Mouse (Mus musculus) gastrocnemius, postnatal 36 days (tissue): ENCODE results near the gene Glyctk. TPM values are rescaled to one million over a fixed set of nuclear protein-coding genes. Genes with fewer than 3 reads are reported as not detected.
"Not testable (repeated sequence)": the region's sequence is repeated elsewhere in the genome, so short reads cannot be mapped to it uniquely, and the experiment has no call there.

Source experiments
- DNase-seq, 2 experiments: peaks; one replicate each; pipeline ENCODE4 v3.0.0; 2022
- intact Hi-C: fragments of 180-260 bp; cut with DNase I; formaldehyde crosslinking; loops from one replicate; pipeline ENCODE4 v1.15.1; 2025
- total RNA-seq, 2 experiments: library from RNA; stranded (reverse); gene quantifications; 2 replicates each; pipeline ENCODE4 v1.2.3; 2021

The Glyctk gene
- total RNA-seq, 2 experiments from 2014 or later, result 0.76 to 1.2 TPM

GRCm38 (mm10) chr9:106179454-106179853 is 21.5 kb upstream of the Glyctk start:
- DNase-seq, result no peak
- intact Hi-C loops, result loop anchor here (10.0 kb wide), 1 partner anchor 255 kb away; the partner anchor contains the start of gene Acy1

GRCm38 (mm10) chr9:106177799-106178198 is 19.9 kb upstream of the Glyctk start:
- intact Hi-C loops, result loop anchor here (10.0 kb wide), 1 partner anchor 257 kb away; the partner anchor contains the start of gene Acy1

GRCm38 (mm10) chr9:106176769-106177168 is 18.8 kb upstream of the Glyctk start:
- intact Hi-C loops, result loop anchor here (10.0 kb wide), 1 partner anchor 258 kb away; the partner anchor contains the start of gene Acy1
- no peak for DNase-seq

More at GRCm38 (mm10) chr9:106177799-106178198, 19.9 kb upstream of the Glyctk start:
- no peak for DNase-seq

GRCm38 (mm10) chr9:106175552-106176200 is 17.7 kb upstream of the Glyctk start:
- intact Hi-C loops, result loop anchor here (10.0 kb wide), 1 partner anchor 259 kb away; the partner anchor contains the start of gene Acy1
- no peak for DNase-seq

GRCm38 (mm10) chr9:106173363-106173762 is 15.4 kb upstream of the Glyctk start:
- intact Hi-C loops, result loop anchor here (5.0 to 10.0 kb wide), 2 partner anchors 34 to 261 kb away; partner anchors contain the start of gene Acy1

GRCm38 (mm10) chr9:106172527-106172926 is 14.6 kb upstream of the Glyctk start:
- intact Hi-C loops, result loop anchor here (5.0 to 10.0 kb wide), 2 partner anchors 35 to 262 kb away; partner anchors contain the start of gene Acy1
- no peak for DNase-seq

More at GRCm38 (mm10) chr9:106173363-106173762, 15.4 kb upstream of the Glyctk start:
- DNase-seq, result no peak

- intact Hi-C loops, result loop anchor here (5.0 to 10.0 kb wide), 2 partner anchors 36 to 263 kb away; partner anchors contain the start of gene Acy1
- peak; percentile 66 to 67 for DNase-seq
These were observed 13.6 kb upstream of the Glyctk start for GRCm38 (mm10) chr9:106171346-106172158.

GRCm38 (mm10) chr9:106170556-106171345 is 12.8 kb upstream of the Glyctk start, which contains the start of gene Wdr82:
Wdr82 (plus strand) TSS chr9:106170928.
- peak; percentile 86 for DNase-seq
- intact Hi-C loops, result loop anchor here (5.0 to 10.0 kb wide), 2 partner anchors 37 to 264 kb away; partner anchors contain the start of gene Acy1

- intact Hi-C loops, result loop anchor here (5.0 to 10.0 kb wide), 2 partner anchors 37 to 265 kb away; partner anchors contain the start of gene Acy1
- no peak for DNase-seq
These were observed 12.0 kb upstream of the Glyctk start for GRCm38 (mm10) chr9:106169917-106170316.

GRCm38 (mm10) chr9:106169006-106169405 is 11.1 kb upstream of the Glyctk start:
- DNase-seq, intact Hi-C loops: not testable (repeated sequence)

- intact Hi-C loops, result no loop called here
These were observed 9.8 kb upstream of the Glyctk start for GRCm38 (mm10) chr9:106167703-106168102.

GRCm38 (mm10) chr9:106167241-106167640 is 9.3 kb upstream of the Glyctk start:
- DNase-seq, result no peak
- intact Hi-C loops, result no loop called here

More at GRCm38 (mm10) chr9:106167703-106168102, 9.8 kb upstream of the Glyctk start:
- DNase-seq, result no peak

- intact Hi-C loops, result no loop called here
- no peak for DNase-seq
These were observed 8.8 kb upstream of the Glyctk start for GRCm38 (mm10) chr9:106166709-106167108.

- intact Hi-C loops, result no loop called here
- no peak for DNase-seq
These were observed 2.5 kb upstream of the Glyctk start for GRCm38 (mm10) chr9:106160426-106160825.

- intact Hi-C loops, result loop anchor here (5.0 kb wide), 2 partner anchors 52 to 122 kb away; partner anchors contain the start of gene Poc1a
- DNase-seq, result peak; percentile 97 to 99
These were observed 1.9 kb upstream of the Glyctk start for GRCm38 (mm10) chr9:106159784-106160301.

GRCm38 (mm10) chr9:106159237-106159636 is 1.3 kb upstream of the Glyctk start:
- DNase-seq, result no peak
- intact Hi-C loops, result loop anchor here (5.0 kb wide), 2 partner anchors 53 to 123 kb away; partner anchors contain the start of gene Poc1a

GRCm38 (mm10) chr9:106157623-106157925 is 364 bp downstream of the Glyctk start:
- intact Hi-C loops, result loop anchor here (5.0 kb wide), 2 partner anchors 55 to 125 kb away; partner anchors contain the start of gene Poc1a
- no peak for DNase-seq

- intact Hi-C loops, result loop anchor here (5.0 kb wide), 2 partner anchors 55 to 125 kb away; partner anchors contain the start of gene Poc1a
- no peak for DNase-seq
These were observed 866 bp downstream of the Glyctk start for GRCm38 (mm10) chr9:106156921-106157622.

GRCm38 (mm10) chr9:106156419-106156818 is 1.5 kb downstream of the Glyctk start:
- intact Hi-C loops, result loop anchor here (5.0 kb wide), 2 partner anchors 56 to 126 kb away; partner anchors contain the start of gene Poc1a
- no peak for DNase-seq
